Mouse (Mus musculus) kidney, adult 2 months (tissue): ENCODE results near the gene Zfp324.

Experiments
- CTCF ChIP-seq: fragments of 200-500 bp; conservative IDR thresholded peaks from 2 replicates; pipeline ENCODE4 v1.5.1; 2011; ENCODE audit warnings: low read depth, mild to moderate bottlenecking, control low read depth, low read length, moderate library complexity, mixed read lengths; ENCODE audit not compliant: insufficient read depth, insufficient read length
- POLR2A ChIP-seq: fragments of 200-500 bp; IDR thresholded peaks from one replicate; pipeline ENCODE4 v1.6.1; 2011; ENCODE audit warnings: low read depth, low read length, control low read depth

DNA sequence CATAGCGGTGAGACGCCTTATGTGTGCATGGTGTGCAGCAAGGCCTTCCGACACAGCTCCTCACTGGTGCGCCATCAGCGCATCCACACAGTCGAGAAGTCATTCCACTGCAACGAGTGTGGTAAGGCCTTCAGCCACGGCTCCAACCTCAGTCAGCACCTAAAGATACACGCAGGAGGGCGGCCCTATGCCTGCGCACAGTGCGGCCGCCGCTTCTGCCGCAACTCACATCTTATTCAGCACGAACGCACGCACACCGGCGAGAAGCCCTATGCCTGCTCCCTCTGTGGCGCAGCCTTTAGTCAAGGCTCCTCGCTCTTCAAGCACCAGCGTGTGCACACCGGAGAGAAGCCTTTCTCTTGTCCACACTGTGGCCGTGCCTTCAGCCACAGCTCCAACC, 5.3 kb downstream of the Zfp324 start:
- no peak for TF ChIP-seq CTCF
- no peak for TF ChIP-seq POLR2A
